Mouse (Mus musculus): Measurements from ENCODE around the gene Stard5.

Stard5 gene

GRCm38 (mm10) chr7:83633856-83634255 is 2.1 kb downstream of the Stard5 start:
- no peak for DNase-seq (ENCODE audit: low spot score in 2 of 2)

DNA sequence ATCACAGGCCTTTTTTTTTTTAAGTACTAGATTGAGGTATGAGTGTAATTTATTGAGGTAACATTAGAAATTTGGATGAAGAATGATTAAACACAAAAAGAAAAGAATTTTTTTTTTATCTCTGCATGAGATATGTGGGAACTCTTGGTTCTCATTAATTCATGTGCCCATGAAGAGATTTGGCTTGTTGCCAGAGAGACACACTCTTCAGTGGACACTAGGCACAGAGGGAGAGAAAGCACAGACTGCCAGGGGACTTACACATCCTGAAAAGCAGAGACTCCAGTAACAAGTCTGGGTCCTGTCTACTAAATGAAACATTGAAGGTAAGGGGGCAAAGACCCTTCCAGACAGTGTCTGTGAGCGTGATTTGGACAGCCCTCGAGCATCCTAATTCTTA is 4.0 kb downstream of the Stard5 start:
- DNase-seq (ENCODE audit: low spot score in 2 of 2), result no peak

DNA sequence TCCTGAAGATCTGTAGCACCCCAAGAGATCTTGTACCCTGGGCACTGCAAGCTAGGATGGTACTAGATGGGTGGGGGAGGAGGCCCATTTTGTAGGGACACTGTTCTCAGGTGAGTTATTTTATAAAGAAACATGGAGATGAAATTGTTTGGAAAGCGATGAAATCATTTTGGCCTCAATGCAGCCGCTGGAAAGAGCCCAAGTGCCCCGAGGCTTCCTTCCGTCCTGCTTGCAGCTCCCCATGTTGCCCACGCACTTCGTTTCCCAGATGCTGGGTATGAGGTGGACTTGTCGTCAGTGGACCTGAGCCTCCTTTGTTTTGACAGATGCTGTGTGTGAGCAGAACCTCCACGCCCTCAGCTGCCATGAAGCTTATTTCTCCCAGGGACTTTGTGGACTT is 4.7 kb downstream of the Stard5 start:
- no peak for DNase-seq (ENCODE audit: low spot score in 2 of 2)

- no peak for DNase-seq (ENCODE audit: low spot score in 2 of 2)
Observed at GRCm38 (mm10) chr7:83637781-83638583, 6.2 kb downstream of the Stard5 start.

GRCm38 (mm10) chr7:83639084-83639483 is 7.3 kb downstream of the Stard5 start:
- DNase-seq (ENCODE audit: low spot score in 2 of 2), result no peak

DNA sequence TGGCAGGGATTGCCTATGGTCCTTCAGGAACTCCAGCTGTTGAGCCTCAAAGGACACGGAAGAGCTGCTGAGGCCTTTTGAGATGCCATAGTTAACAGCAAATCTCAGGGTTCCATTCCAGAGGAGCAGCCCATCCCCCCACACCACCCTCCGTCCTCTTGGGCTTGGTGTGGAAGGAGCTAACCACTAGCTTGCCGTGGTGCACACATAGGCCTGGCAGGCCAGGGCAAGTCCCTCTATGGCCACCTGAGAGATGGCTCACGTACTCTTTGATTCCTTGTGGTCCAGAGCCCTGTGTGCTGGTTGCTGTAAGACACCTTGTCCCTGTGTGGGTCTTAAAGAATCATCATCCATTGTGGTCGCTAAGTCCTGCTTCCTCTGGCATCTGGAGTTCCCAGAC is 8.8 kb downstream of the Stard5 start:
- DNase-seq (ENCODE audit: low spot score in 2 of 2), result no peak

GRCm38 (mm10) chr7:83641163-83641562 is 9.4 kb downstream of the Stard5 start:
- no peak for DNase-seq (ENCODE audit: low spot score in 2 of 2)

DNA sequence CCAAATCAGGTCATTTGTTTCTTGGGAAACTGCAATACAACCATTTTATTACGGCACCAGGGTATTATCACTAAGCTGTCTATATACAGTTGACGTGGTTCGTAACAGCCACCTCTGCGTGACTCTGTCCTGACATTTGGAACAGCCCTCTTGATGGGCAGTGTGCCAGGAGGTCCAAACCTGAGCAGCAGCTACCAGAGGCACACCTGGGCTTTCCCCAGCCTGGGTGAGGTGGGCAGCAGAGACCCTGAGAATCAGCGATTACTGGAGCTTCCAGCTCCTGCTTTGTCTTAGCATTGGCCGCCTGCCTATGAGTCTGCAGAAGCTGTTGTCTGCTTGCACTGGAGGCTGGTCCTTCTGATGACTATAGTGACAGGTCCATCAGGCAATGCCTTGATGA is 11.8 kb downstream of the Stard5 start:
- DNase-seq (ENCODE audit: low spot score in 2 of 2), result no peak

- no peak for DNase-seq (ENCODE audit: low spot score in 2 of 2)
Observed at GRCm38 (mm10) chr7:83644761-83645160, 13.0 kb downstream of the Stard5 start.

DNA sequence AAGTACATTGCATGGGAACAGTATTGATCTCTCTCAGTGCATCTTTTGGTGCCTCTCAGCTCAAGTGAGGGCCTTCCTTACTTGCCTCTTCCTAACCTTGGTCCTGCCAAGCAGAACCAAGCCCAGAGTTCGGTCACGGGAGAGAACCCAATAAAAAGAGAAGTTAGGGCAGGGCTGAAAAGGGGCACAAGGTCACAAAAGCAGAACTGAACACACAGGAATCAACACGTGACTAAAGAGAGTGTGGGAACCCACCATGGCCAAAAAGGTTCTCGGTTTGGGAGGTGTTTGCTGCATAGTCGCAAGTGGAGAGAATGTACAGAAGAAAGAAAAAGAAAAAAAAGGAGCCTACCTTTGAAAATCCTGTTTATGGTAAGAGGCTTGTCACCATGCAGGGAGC is 13.7 kb downstream of the Stard5 start:
- DNase-seq (ENCODE audit: low spot score in 2 of 2), result no peak

DNA sequence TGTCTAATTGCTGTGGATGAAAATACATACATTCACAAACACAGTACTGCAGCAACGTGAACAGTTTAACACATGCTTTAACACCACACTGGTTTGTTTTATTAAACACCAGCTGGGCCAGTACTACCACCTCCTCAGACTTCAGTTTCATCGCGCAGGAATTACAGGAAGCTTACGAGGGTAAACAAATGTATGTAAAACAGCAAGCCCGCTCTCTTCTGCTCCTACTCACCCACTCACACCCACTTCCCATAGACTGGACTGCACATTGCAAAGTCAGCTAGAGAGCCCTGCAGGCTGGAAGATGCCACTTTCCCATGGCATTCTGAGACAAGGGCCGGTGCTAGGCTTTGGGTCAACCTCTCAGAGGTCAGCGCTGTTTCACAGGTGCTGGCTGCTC is 17.0 kb downstream of the Stard5 start:
- no peak for DNase-seq (ENCODE audit: low spot score in 2 of 2)

GRCm38 (mm10) chr7:83650638-83651037 is 18.9 kb downstream of the Stard5 start:
- DNase-seq (ENCODE audit: low spot score in 2 of 2), result no peak

GRCm38 (mm10) chr7:83652498-83652897 is 20.7 kb downstream of the Stard5 start:
- no peak for DNase-seq (ENCODE audit: low spot score in 2 of 2)

DNA sequence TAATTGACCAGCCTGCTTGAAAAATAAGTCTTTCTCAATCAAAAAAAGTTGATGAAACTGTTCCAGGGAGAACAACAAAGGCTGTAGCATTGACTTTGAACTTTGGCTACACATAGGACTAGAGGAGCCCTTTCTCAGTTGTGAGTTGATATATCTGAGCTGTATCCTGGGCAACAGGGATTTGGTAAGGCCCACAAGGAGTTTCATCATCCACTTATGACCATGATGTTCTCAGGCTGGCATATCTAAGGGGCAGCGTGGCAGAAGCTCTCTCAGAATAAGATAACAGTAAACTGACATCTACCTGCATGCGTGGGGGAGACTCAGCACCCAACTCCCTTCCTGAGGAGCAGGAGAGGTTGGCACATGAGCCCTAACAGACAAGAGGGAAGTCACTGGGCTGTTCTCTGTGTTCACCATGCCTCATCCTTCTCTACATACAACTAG is 21.9 kb downstream of the Stard5 start:
- no peak for DNase-seq (ENCODE audit: low spot score in 2 of 2)

GRCm38 (mm10) chr7:83654196-83654595 is 22.4 kb downstream of the Stard5 start:
- DNase-seq (ENCODE audit: low spot score in 2 of 2), result no peak

DNA sequence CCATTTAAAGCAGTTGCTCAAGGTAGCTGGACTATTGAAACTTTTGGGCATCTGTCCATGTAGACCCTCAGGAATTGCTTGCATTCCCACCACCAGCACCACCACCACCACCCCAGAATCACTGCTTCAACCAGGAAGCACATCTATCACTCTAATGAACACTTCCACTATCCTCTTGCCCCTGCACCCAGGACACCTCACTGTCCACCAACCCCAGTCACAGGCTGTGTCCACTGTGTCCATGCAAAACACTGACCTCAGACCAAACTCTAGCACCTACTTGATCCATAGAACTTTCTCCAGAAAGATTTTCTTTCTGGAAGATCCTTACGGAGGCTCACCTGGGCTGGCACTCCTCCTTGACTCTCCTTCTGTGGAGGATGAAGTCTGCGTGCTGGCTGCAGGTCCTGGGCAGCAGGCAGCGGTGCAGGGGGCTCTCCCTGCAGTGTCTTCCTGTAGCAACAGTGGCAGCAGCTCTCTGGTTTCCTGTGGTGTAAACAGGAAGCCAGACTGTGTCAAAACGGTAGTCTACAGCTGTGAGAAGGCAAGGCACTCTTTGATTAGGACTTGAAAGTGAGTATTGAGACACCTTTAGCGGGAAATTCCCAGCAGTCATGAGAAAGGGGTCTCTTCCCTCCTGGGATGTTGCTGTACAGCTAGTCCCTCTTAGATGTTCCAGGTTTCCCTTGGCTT is 23.3 kb downstream of the Stard5 start:
- DNase-seq (ENCODE audit: low spot score in 2 of 2), result no peak

DNA sequence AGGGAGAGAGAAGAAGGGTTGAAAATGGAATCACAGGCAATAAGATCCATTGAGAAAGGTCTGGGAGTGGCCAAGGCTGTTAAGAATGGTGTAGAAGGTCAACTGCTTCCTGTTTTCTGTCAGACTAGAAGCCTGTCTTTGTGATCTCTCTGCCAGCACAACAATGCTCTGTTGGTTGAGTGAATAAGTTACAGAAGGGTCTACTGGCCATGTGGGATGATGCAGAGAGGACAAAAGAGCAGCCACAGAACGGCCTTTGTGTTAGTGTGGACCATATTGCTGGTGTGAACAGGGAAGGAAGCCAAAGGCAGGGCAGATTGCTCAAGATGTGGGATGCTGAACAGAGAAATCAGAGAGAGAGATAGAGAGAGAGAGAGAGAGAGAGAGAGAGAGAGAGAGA is 27.0 kb downstream of the Stard5 start:
- no peak for DNase-seq (ENCODE audit: low spot score in 2 of 2)

DNA sequence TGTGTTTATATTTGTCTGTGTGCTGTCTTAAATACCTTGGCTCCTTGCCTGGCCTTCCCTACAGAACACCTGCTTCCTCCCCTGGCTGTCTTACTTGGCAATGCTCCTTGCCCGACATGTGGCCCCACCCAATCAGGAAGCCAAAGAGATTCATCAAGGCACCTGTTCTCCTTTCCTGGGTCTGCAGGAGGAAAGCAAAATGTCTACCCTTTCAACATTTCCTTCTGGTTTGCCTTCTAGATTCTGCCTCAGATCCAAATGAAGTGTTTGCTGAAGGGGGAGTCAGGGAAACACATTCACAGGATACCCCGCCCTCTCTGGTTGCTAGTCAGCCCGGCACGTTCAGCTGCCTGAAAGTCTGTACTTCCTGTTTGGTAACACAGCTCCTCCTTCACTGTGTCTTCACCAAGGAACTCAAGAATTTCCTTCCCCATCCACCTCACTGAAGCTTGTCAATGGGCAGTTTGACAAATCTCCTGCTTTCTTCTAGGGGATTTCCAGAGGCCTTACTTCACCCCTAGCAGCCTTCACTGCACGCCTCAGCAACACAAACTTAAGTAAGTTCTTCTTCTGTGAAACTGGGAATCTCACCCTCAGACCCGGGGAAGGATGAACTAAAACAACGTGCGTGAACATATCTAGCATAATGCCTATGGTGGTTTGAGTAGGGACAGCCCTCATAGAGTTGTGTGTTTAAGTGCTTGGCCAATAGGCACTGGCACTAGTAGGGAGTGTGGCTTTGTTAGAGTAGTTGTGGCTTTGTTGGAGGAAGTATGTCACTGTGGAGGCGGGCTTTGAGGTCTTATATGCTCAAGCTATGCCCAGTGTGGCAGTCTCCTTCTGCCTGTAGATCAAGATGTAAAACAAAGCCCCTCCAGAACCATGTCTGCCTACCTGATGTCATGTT is 27.7 kb downstream of the Stard5 start:
- DNase-seq (ENCODE audit: low spot score in 2 of 2), result no peak

DNA sequence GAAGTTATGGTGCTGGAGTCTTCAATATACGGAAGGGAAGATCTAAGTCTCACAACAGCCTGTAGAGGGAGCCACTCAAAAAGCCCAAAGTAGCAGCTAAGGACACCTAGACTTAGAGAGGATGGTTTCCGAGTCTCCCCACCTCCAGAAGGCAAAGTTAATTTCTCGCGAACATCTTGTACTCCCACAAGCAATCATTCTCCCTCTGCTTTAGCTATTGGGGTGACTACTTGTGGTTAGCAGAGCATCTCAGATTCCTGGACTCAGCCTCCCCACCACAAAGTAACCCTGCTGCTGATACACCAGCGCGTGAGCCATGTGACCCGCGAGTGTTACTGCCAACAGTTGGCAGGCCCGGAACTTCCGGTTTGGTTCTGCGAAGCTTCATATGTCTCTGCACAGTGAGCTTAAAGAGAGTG is 28.5 kb downstream of the Stard5 start:
- DNase-seq (ENCODE audit: low spot score in 2 of 2), result no peak

DNA sequence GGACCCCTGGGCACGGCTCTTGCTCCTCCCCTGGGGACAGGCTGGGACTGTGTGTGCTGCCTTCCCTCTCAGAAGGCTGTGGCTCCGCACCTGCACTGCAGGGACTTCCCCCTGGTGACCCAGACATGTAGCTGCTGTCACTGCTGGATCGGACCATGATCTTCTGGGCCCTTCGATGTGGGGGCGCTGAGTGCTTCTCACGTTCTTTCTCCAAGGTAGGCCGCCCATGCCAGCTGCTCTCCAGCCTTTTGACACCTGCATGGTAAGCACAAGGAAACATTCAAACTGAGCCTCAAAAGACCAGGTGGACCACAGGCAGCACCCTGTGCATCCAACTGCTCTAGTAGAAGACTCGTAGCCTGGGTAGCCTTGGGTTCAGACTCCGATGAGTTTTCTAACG is 29.3 kb downstream of the Stard5 start:
- no peak for DNase-seq (ENCODE audit: low spot score in 2 of 2)

DNA sequence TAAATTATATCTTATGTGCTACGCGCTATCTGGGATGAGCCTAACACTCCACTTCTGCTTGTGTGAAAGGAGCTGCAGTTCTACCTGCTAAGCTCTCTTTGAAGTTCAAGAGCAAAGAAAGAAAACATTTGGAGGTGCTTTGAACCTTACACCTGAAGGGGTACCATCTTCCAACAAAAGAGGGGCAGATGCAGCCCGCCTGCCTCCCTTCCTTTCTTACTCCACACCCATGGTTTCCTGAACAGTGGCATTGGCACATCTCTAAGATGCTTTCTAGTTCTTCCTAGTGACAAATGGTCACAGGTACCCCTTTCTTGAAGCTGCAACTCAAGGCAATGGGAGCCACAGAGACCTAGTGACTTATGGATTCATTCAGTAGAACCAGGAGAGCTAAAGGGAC is 30.0 kb downstream of the Stard5 start:
- DNase-seq (ENCODE audit: low spot score in 2 of 2), result no peak

DNA sequence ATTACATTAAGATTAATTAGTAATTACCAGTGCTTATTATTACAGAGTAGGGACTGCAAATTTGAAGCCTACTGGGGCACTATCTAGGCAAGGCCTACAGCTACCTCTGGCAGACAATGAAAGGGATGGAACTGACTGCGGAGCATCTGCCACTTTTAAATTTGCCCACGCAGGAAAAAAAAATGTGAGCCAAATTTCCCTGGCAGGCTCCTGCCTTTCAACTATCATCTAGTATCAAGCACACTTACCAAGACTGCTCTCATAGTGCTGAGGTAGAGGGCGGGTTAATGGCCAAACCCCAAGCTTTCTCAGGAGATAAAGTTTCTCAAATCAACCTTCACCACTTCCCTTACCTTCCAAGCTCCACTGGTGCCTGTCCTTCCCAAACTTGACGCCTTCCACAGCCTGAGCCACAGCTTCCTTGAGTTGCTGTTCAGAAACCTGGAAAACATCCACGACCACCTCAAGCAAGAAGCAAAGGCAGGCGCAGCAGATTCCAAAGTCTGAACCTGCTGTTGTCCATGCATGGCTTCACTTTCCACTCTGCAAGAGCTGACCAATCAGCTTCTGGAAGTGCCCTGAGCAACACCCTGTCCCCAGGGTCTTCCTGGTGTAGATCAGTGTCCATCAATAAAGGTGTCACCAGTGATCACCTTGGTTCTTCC is 31.1 kb downstream of the Stard5 start:
- no peak for DNase-seq (ENCODE audit: low spot score in 2 of 2)

Measured in frontal cortex, postnatal 25 days (tissue).